Mouse (Mus musculus) ES-E14 (cell line): ENCODE measurements around the gene Atg5. TPM values are rescaled to one million over a fixed set of nuclear protein-coding genes. Genes with fewer than 3 reads are reported as not detected.

Experiments
- DNase-seq: peaks from one replicate; pipeline ENCODE4 v3.0.0-alpha.2; 2013; ENCODE audit warnings: low read depth, low spot score
- H3K27ac ChIP-seq: 2 replicates; pipeline ENCODE4 v1.5.1; 2012; ENCODE audit warnings: low read depth, mild to moderate bottlenecking, low read length, moderate library complexity, mixed read lengths; ENCODE audit not compliant: poor library complexity, insufficient read depth, severe bottlenecking
- H3K36me3 ChIP-seq: 2 replicates; pipeline ENCODE4 v1.6.1; 2012; ENCODE audit warnings: mild to moderate bottlenecking, low read length, moderate library complexity, mixed read lengths; ENCODE audit not compliant: control insufficient read depth, poor library complexity, insufficient read depth, severe bottlenecking
- H3K4me1 ChIP-seq, 2 experiments: fragments of 150-350 bp in 1 of 2; sonication (generic) in 1 of 2; 2 replicates each; pipeline ENCODE4 v1.6.1; 2012; ENCODE audit warnings: low read length in 2 of 2, mild to moderate bottlenecking in 1 of 2, mixed read lengths in 1 of 2; ENCODE audit not compliant: control insufficient read depth in 2 of 2, insufficient read depth in 2 of 2, poor library complexity in 1 of 2
- H3K4me3 ChIP-seq, 2 experiments: fragments of 150-350 bp in 1 of 2; sonication (generic) in 1 of 2; 2 replicates each; pipeline ENCODE4 v1.5.1; 2012; ENCODE audit warnings: low read length in 2 of 2, low read depth in 1 of 2, mild to moderate bottlenecking in 1 of 2, mixed read lengths in 1 of 2; ENCODE audit not compliant: insufficient read depth in 1 of 2, poor library complexity in 1 of 2, severe bottlenecking in 1 of 2
- H3K9ac ChIP-seq: 2 replicates; pipeline ENCODE4 v1.6.1; 2012; ENCODE audit warnings: low read depth, mild to moderate bottlenecking, low read length, mixed read lengths; ENCODE audit not compliant: poor library complexity, insufficient read depth, severe bottlenecking
- H3K9me3 ChIP-seq: fragments of 150-350 bp; sonication (generic); 2 replicates; pipeline ENCODE4 v1.6.1; 2012; ENCODE audit warnings: low read depth, mild to moderate bottlenecking, low read length; ENCODE audit not compliant: control insufficient read depth, insufficient read depth
- CHD2 ChIP-seq: IDR thresholded peaks from 2 replicates; pipeline ENCODE4 v1.6.1; 2014; ENCODE audit warnings: mild to moderate bottlenecking, low read depth, low read length, inconsistent platforms
- HCFC1 ChIP-seq: IDR thresholded peaks from 2 replicates; pipeline ENCODE4 v1.6.1; 2012; ENCODE audit warnings: low read length, inconsistent platforms, borderline replicate concordance; ENCODE audit not compliant: insufficient read depth
- MAFK ChIP-seq: IDR thresholded peaks from 2 replicates; pipeline ENCODE4 v1.6.1; 2014; ENCODE audit warnings: mild to moderate bottlenecking, low read depth, low read length, inconsistent platforms; ENCODE audit not compliant: insufficient read depth
- ZC3H11A ChIP-seq: IDR thresholded peaks from 2 replicates; pipeline ENCODE4 v1.6.1; 2012; ENCODE audit warnings: low read depth, mild to moderate bottlenecking, inconsistent platforms, low read length, borderline replicate concordance
- ZNF384 ChIP-seq: IDR thresholded peaks from 2 replicates; pipeline ENCODE4 v1.6.1; 2012; ENCODE audit warnings: low read depth, low read length, inconsistent platforms
- in situ Hi-C, 2 experiments: fragments of 600-800 bp; cut with MboI; formaldehyde crosslinking; loops; one replicate each; pipeline ENCODE4 v1.15.1; 2025; ENCODE audit warnings: low sequenced_read_pairs in 2 of 2, inconsistent platforms in 1 of 2; ENCODE audit not compliant: unreplicated experiment in 2 of 2
- total RNA-seq: library from RNA; depleted of rRNA; stranded (reverse); fragments of 300-350 nt; gene quantifications from 2 replicates; pipeline ENCODE4 v1.2.3, GENCODE M21; 2012

Gene Atg5
- total RNA-seq, 1 experiment, result 22.5 TPM

GRCm38 (mm10) chr10:44340928-44341327 is 72.8 kb downstream of the Atg5 start:
- DNase-seq, result no peak
- TF ChIP-seq ZC3H11A (no peak), MAFK (no peak), CHD2 (no peak), ZNF384 (no peak), HCFC1 (no peak)
- in situ Hi-C loops, result loop anchor here in 1 of 2 experiments (25.0 kb wide), 1 partner anchor 671 kb away; no protein-coding TSS in a partner anchor
- Histone ChIP-seq H3K9me3 (no peaks in the 10 kb centered on the region), H3K27ac (no peak overlapping the region), H3K4me3 (no peak overlapping the region), H3K9ac (no peak overlapping the region), H3K36me3 (peaks cover 2% of the 10 kb centered on the region; the same call in 1 of the 2 replicates), H3K4me1 (peaks cover 0 to 2% of the 10 kb centered on the region in 2 experiments; a peak in 1 of 4 replicates)

GRCm38 (mm10) chr10:44341826-44342521 is 73.8 kb downstream of the Atg5 start:
- H3K9me3 ChIP-seq, result no peaks in the 10 kb centered on the region
- in situ Hi-C loops, result loop anchor here in 1 of 2 experiments (25.0 kb wide), 1 partner anchor 670 kb away; no protein-coding TSS in a partner anchor
- peaks cover 0 to 2% of the 10 kb centered on the region in 2 experiments; a peak in 1 of 4 replicates for H3K4me1 ChIP-seq
- TF ChIP-seq ZC3H11A, result no peak
- TF ChIP-seq ZNF384, result no peak
- TF ChIP-seq HCFC1, result no peak
- no peak for TF ChIP-seq MAFK
- TF ChIP-seq CHD2, result no peak
- no peak for DNase-seq
- H3K36me3 ChIP-seq, result peaks cover 5% of the 10 kb centered on the region; the same call in 1 of the 2 replicates
- no peak overlapping the region for H3K27ac ChIP-seq
- H3K4me3 ChIP-seq, result no peak overlapping the region
- no peak overlapping the region for H3K9ac ChIP-seq

GRCm38 (mm10) chr10:44343351-44343750 is 75.2 kb downstream of the Atg5 start:
- TF ChIP-seq CHD2 (no peak), ZC3H11A (no peak), ZNF384 (no peak), HCFC1 (no peak), MAFK (no peak)
- H3K4me3 ChIP-seq, result no peak overlapping the region
- H3K9ac ChIP-seq, result no peak overlapping the region
- DNase-seq, result no peak
- peaks cover 0 to under 1% of the 10 kb centered on the region in 2 experiments; a peak in 2 of 4 replicates for H3K4me1 ChIP-seq
- H3K36me3 ChIP-seq, result peaks cover 8% of the 10 kb centered on the region; the same call in 1 of the 2 replicates
- no peaks in the 10 kb centered on the region for H3K9me3 ChIP-seq
- in situ Hi-C loops, result loop anchor here in 1 of 2 experiments (25.0 kb wide), 1 partner anchor 669 kb away; no protein-coding TSS in a partner anchor
- H3K27ac ChIP-seq, result no peak overlapping the region

- Histone ChIP-seq H3K36me3 (peaks cover 8% of the 10 kb centered on the region), H3K9ac (no peak overlapping the region), H3K4me1 (no peaks in the 10 kb centered on the region; a peak in 2 of 4 replicates), H3K27ac (no peak overlapping the region), H3K9me3 (no peaks in the 10 kb centered on the region), H3K4me3 (no peak overlapping the region)
- DNase-seq, result no peak
- in situ Hi-C loops, result loop anchor here in 1 of 2 experiments (25.0 kb wide), 1 partner anchor 665 kb away; no protein-coding TSS in a partner anchor
- TF ChIP-seq ZC3H11A (no peak), ZNF384 (no peak), HCFC1 (no peak), MAFK (no peak), CHD2 (no peak)
These were observed 79.5 kb downstream of the Atg5 start for GRCm38 (mm10) chr10:44347549-44348172.
